Mouse (Mus musculus): ENCODE data around the gene Rpusd3.

DNA sequence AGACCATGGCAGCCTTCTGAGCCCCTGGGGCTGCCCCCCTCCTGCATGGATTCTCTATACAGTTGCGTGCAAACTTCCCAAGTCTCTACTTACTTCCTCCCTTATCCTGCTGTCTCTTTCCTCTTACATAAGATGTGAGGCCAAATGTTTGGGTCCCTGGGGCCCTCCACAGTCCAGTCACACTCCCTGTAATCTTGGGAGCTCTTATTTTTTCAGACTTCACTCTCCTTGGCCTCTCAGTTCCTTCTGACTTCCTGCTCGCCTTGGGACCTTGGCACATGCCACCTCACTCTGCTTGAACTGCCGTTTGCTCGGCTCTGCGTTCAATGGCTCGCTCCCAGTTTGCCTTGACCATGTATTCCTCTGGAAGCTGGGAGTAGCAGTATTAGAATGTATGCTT lies 25.2 kb downstream of the Rpusd3 start:
- TF ChIP-seq CTCF (IDR thresholded peaks at IDR 0.05; ENCODE audit: low read depth, low read length), result no peak
- TF ChIP-seq POLR2A (IDR thresholded peaks at IDR 0.05; ENCODE audit: extremely low read depth, insufficient read depth, low read length), result no peak

Data from liver, adult 2 months (tissue).